Mouse (Mus musculus) erythroblast, embryonic 14.5 days (primary cell): Measurements from ENCODE around the gene Flrt1.

ENCODE experiments used
- GATA1 ChIP-seq: IDR thresholded peaks from 2 replicates; pipeline ENCODE4 v1.6.1; 2012; ENCODE audit warnings: low read length, inconsistent platforms, mixed read lengths
- TAL1 ChIP-seq: IDR thresholded peaks from 3 replicates; pipeline ENCODE4 v1.6.1; 2012; ENCODE audit warnings: low read length, inconsistent platforms, mixed read lengths

DNA sequence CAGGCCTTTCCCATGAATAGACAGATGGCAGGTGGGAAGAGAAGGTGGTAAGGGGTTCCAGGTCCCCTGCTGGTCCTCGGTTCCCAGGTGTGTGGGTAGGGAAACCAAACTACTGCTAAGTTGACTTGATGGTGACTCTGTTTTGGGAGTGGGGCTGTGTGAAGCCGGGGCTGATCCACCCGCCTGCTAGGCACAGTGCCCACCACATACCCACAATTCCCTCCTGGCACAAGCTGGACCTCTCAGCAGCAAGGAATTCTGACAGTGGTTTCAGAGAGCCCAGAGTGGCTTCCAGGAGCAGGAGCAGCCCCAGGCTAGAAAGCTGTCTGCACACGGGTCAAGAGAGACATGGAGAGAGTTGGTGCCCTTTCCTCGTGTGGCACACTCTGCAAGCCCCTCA lies 16.5 kb downstream of the Flrt1 start:
- TF ChIP-seq TAL1 (no peak), GATA1 (no peak)
